Mouse (Mus musculus) erythroblast, embryonic 14.5 days (primary cell): ENCODE measurements around the gene Gpsm3.

Source experiments
- GATA1 ChIP-seq: IDR thresholded peaks from 2 replicates; pipeline ENCODE4 v1.6.1; 2012; ENCODE audit warnings: low read length, inconsistent platforms, mixed read lengths
- TAL1 ChIP-seq: IDR thresholded peaks from 3 replicates; pipeline ENCODE4 v1.6.1; 2012; ENCODE audit warnings: low read length, inconsistent platforms, mixed read lengths

DNA sequence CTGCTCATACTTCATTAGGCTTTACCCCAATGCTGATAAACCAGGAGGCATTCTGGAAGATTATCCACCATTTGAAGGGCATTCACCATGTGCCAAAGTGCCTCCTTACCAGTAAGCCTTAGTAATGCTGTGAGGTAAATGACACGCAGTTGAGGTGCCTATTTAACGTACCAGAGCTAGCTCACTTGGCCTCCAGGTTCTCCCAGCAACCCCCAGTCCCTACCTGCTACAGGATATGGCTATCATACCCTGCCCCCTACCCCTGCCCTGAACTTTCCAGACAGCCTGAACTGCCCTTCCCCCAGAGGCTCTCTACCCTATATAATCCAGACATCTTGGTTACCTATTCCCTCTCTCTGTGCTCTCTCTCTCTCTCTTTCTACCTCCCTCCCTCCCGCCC is 839 bp upstream of the Gpsm3 start:
- TF ChIP-seq GATA1 (no peak), TAL1 (no peak)
